Mouse (Mus musculus) lung, embryonic 16.5 days (tissue): ENCODE results near the gene Ctdsp1. TPM values are rescaled to one million over a fixed set of nuclear protein-coding genes. Genes with fewer than 3 reads are reported as not detected.

ENCODE experiments used
- ATAC-seq: fragments of 200-750 bp; cut with Nextera tagmentation; 2 replicates; pipeline ENCODE4 v1.8.0; 2017; ENCODE audit warnings: low read depth, mild to moderate bottlenecking, moderate library complexity
- H3K27ac ChIP-seq: fragments of 300-500 bp; sonication (generic); 2 replicates; pipeline ENCODE4 v1.5.1; 2014; ENCODE audit warnings: mild to moderate bottlenecking, control low read depth, low read length
- H3K27me3 ChIP-seq: fragments of 300-500 bp; sonication (generic); 2 replicates; pipeline ENCODE4 v1.6.1; 2014; ENCODE audit warnings: low read depth, low read length, mixed read lengths; ENCODE audit not compliant: control insufficient read depth, insufficient read depth
- H3K36me3 ChIP-seq: fragments of 300-500 bp; sonication (generic); 2 replicates; pipeline ENCODE4 v1.6.1; 2014; ENCODE audit warnings: low read length; ENCODE audit not compliant: control insufficient read depth, insufficient read depth
- H3K4me1 ChIP-seq: fragments of 300-500 bp; sonication (generic); replicated peaks from 2 replicates; pipeline ENCODE4 v1.6.1; 2014; ENCODE audit warnings: low read length, mixed read lengths; ENCODE audit not compliant: control insufficient read depth, insufficient read depth
- H3K4me2 ChIP-seq: fragments of 300-500 bp; sonication (generic); 2 replicates; pipeline ENCODE4 v1.6.1; 2014; ENCODE audit warnings: low read depth, low read length, control low read depth
- H3K4me3 ChIP-seq: fragments of 300-500 bp; sonication (generic); 2 replicates; pipeline ENCODE4 v1.5.1; 2014; ENCODE audit warnings: mild to moderate bottlenecking, low read length, control low read depth
- H3K9ac ChIP-seq: fragments of 300-500 bp; sonication (generic); 2 replicates; pipeline ENCODE4 v1.6.1; 2014; ENCODE audit warnings: low read length, control low read depth
- H3K9me3 ChIP-seq: fragments of 300-500 bp; sonication (generic); 2 replicates; pipeline ENCODE4 v1.6.1; 2016; ENCODE audit warnings: low read length; ENCODE audit not compliant: control insufficient read depth
- WGBS: fragments of 180-500 bp; shearing (Covaris S2); extraction: QIAGEN DNeasy Blood & Tissue Kit; methylation state at CpG from one replicate; pipeline ENCODE4 v1.1.7; 2014; 5-methylcytosine and 5-hydroxymethylcytosine counted together
- polyA plus RNA-seq: library from polyadenylated mRNA; unstranded; fragments of >200 nt; fragmentation: Nextera tagmentation; extraction: Ambion mirVana; gene quantifications from 2 replicates; pipeline ENCODE4 v1.2.1, GENCODE M21; 2015

The Ctdsp1 gene
- polyA plus RNA-seq, 1 experiment from 2014 or later: 90.8 TPM

GRCm38 (mm10) chr1:74423147-74423546 lies 31.8 kb downstream of the Ctdsp1 start:
- Histone ChIP-seq H3K4me2 (no peak overlapping the region), H3K9me3 (no peaks in the 10 kb centered on the region), H3K4me1 (no peaks in the 10 kb centered on the region; the same call in 1 of the 2 replicates), H3K36me3 (no peaks in the 10 kb centered on the region), H3K27ac (no peak overlapping the region), H3K4me3 (no peak overlapping the region), H3K9ac (no peak overlapping the region), H3K27me3 (no peaks in the 10 kb centered on the region)
- 21% methylated on average over 8 of the region's 8 CpGs for WGBS
- no peak for ATAC-seq

- no peaks in the 10 kb centered on the region for H3K36me3 ChIP-seq
- H3K4me2 ChIP-seq: no peak overlapping the region
- no peaks in the 10 kb centered on the region; the same call in 1 of the 2 replicates for H3K4me1 ChIP-seq
- H3K27ac ChIP-seq: no peak overlapping the region
- H3K4me3 ChIP-seq: no peak overlapping the region
- 60% methylated on average over 7 of the region's 7 CpGs for WGBS
- no peak for ATAC-seq
- H3K9ac ChIP-seq: no peak overlapping the region
- H3K9me3 ChIP-seq: no peaks in the 10 kb centered on the region
- no peaks in the 10 kb centered on the region for H3K27me3 ChIP-seq
These were observed 34.5 kb downstream of the Ctdsp1 start for GRCm38 (mm10) chr1:74425845-74426244.

GRCm38 (mm10) chr1:74433220-74433619 lies 41.9 kb downstream of the Ctdsp1 start:
- Histone ChIP-seq H3K36me3 (peaks cover 3% of the 10 kb centered on the region; the same call in 1 of the 2 replicates), H3K9me3 (no peaks in the 10 kb centered on the region), H3K4me3 (no peak overlapping the region), H3K4me1 (no peaks in the 10 kb centered on the region), H3K27me3 (no peaks in the 10 kb centered on the region), H3K9ac (no peak overlapping the region), H3K4me2 (no peak overlapping the region), H3K27ac (no peak overlapping the region)
- WGBS: 84% methylated on average over 6 of the region's 6 CpGs
- ATAC-seq: no peak

GRCm38 (mm10) chr1:74434596-74434995 lies 43.3 kb downstream of the Ctdsp1 start:
- WGBS: 34% methylated on average over 5 of the region's 5 CpGs
- no peaks in the 10 kb centered on the region for H3K9me3 ChIP-seq
- ATAC-seq: no peak

GRCm38 (mm10) chr1:74435563-74435962 lies 44.3 kb downstream of the Ctdsp1 start:
- no peak overlapping the region for H3K9ac ChIP-seq
- WGBS: 65% methylated on average over 6 of the region's 6 CpGs
- H3K27ac ChIP-seq: no peak overlapping the region
- no peak for ATAC-seq
- H3K4me3 ChIP-seq: no peak overlapping the region
- no peak overlapping the region for H3K4me2 ChIP-seq
- H3K9me3 ChIP-seq: no peaks in the 10 kb centered on the region
- H3K36me3 ChIP-seq: peaks cover 17% of the 10 kb centered on the region
- H3K4me1 ChIP-seq: no peaks in the 10 kb centered on the region
- no peaks in the 10 kb centered on the region for H3K27me3 ChIP-seq

More at GRCm38 (mm10) chr1:74434596-74434995, 43.3 kb downstream of the Ctdsp1 start:
- Histone ChIP-seq H3K27ac (no peak overlapping the region), H3K4me1 (no peaks in the 10 kb centered on the region), H3K36me3 (peaks cover 14% of the 10 kb centered on the region), H3K9ac (no peak overlapping the region), H3K27me3 (no peaks in the 10 kb centered on the region), H3K4me3 (no peak overlapping the region), H3K4me2 (no peak overlapping the region)

GRCm38 (mm10) chr1:74437702-74438427 lies 46.6 kb downstream of the Ctdsp1 start:
- H3K4me2 ChIP-seq: no peak overlapping the region
- H3K4me1 ChIP-seq: no peaks in the 10 kb centered on the region
- H3K4me3 ChIP-seq: no peak overlapping the region
- no peaks in the 10 kb centered on the region for H3K9me3 ChIP-seq
- 51% methylated on average over 8 of the region's 8 CpGs for WGBS
- H3K27me3 ChIP-seq: no peaks in the 10 kb centered on the region
- peaks cover 25% of the 10 kb centered on the region for H3K36me3 ChIP-seq
- H3K9ac ChIP-seq: no peak overlapping the region
- H3K27ac ChIP-seq: no peak overlapping the region
- ATAC-seq: peak; percentile 64

GRCm38 (mm10) chr1:74439166-74439876 lies 48.0 kb downstream of the Ctdsp1 start:
- 86% methylated on average over 19 of the region's 19 CpGs for WGBS
- Histone ChIP-seq H3K4me1 (no peaks in the 10 kb centered on the region), H3K4me3 (no peak overlapping the region), H3K9ac (no peak overlapping the region), H3K27ac (no peak overlapping the region), H3K9me3 (no peaks in the 10 kb centered on the region), H3K27me3 (no peaks in the 10 kb centered on the region), H3K4me2 (no peak overlapping the region), H3K36me3 (peaks cover 28% of the 10 kb centered on the region)
- ATAC-seq: no peak

GRCm38 (mm10) chr1:74444538-74444937 lies 53.2 kb downstream of the Ctdsp1 start:
- Histone ChIP-seq H3K4me2 (no peak overlapping the region), H3K4me1 (no peaks in the 10 kb centered on the region), H3K9me3 (no peaks in the 10 kb centered on the region), H3K27me3 (no peaks in the 10 kb centered on the region), H3K36me3 (peaks cover 32% of the 10 kb centered on the region), H3K27ac (no peak overlapping the region), H3K4me3 (no peak overlapping the region), H3K9ac (no peak overlapping the region)
- 78% methylated on average over 2 of the region's 2 CpGs for WGBS
- ATAC-seq: no peak
